Mouse (Mus musculus) brown adipose tissue, adult 24 weeks (tissue): ENCODE results near the gene Kiss1. TPM values are rescaled to one million over a fixed set of nuclear protein-coding genes. Genes with fewer than 3 reads are reported as not detected.
"Not testable (repeated sequence)": the region's sequence is repeated elsewhere in the genome, so short reads cannot be mapped to it uniquely, and the experiment has no call there.

ENCODE experiments used
- H3K27ac ChIP-seq: fragments of 200-500 bp; replicated peaks from 2 replicates; pipeline ENCODE4 v1.5.1; 2012; ENCODE audit warnings: low read depth, mild to moderate bottlenecking, low read length
- H3K4me1 ChIP-seq: fragments of 200-500 bp; 2 replicates; pipeline ENCODE4 v1.6.1; 2012; ENCODE audit warnings: low read length, mixed read lengths; ENCODE audit not compliant: control insufficient read depth, insufficient read depth, insufficient read length
- H3K4me3 ChIP-seq: fragments of 200-500 bp; 2 replicates; pipeline ENCODE4 v1.5.1; 2012; ENCODE audit warnings: low read depth, mild to moderate bottlenecking, low read length, moderate library complexity; ENCODE audit not compliant: insufficient read depth
- polyA plus RNA-seq: library from polyadenylated mRNA; stranded (reverse); fragments of >200 nt; gene quantifications from 2 replicates; pipeline ENCODE4 v1.2.4, GENCODE M21; 2012; ENCODE audit not compliant: missing spikeins, insufficient read depth, insufficient read length

Kiss1 gene
- polyA plus RNA-seq, 1 experiment = not detected

DNA sequence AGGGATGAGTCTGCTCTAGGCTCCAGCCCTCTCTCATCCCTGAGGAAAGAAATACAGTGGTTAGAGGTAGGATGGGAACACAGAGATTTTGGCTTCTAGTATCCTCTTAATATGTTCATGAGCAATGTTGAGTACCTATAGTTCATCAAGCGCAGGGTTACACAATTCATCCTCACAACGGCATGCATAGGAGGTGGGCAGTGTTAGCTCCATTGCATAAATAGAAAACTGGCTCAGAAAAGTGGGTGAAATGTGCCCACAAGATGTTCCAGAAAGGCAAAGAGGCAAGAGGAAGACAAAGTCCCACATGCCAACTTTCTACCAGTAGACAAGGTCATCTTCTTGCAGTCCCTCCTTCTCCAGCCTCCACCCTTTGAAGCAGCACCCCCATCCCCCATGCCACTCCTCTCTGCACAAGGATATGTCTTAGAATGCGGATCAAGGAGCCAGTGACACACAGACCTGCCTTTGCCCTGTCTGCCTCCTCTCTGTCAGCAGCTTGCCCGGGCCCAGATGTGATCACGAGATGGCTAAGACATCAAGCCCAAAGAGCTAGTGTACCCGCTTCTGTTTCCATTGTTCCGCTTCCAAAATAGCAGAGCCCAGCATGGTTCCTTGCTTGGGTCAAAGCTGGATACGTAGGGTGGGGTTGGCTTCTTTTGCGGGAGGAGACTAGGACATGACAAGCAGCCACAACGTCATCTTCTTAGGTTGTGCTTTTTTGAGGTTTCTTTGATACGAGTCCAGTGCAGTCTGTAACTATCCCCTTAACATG is 11.2 kb downstream of the Kiss1 start:
- H3K27ac ChIP-seq = no peak overlapping the region
- H3K4me3 ChIP-seq = no peak overlapping the region
- no peaks in the 10 kb centered on the region for H3K4me1 ChIP-seq

- H3K4me3 ChIP-seq = no peak overlapping the region
- no peak overlapping the region for H3K27ac ChIP-seq
- H3K4me1 ChIP-seq = no peaks in the 10 kb centered on the region
Measured at GRCm38 (mm10) chr1:133333937-133334336, 12.3 kb downstream of the Kiss1 start.

- not testable (repeated sequence) for H3K4me1 ChIP-seq, H3K27ac ChIP-seq, H3K4me3 ChIP-seq
Measured at GRCm38 (mm10) chr1:133340403-133340802, 18.7 kb downstream of the Kiss1 start.

DNA sequence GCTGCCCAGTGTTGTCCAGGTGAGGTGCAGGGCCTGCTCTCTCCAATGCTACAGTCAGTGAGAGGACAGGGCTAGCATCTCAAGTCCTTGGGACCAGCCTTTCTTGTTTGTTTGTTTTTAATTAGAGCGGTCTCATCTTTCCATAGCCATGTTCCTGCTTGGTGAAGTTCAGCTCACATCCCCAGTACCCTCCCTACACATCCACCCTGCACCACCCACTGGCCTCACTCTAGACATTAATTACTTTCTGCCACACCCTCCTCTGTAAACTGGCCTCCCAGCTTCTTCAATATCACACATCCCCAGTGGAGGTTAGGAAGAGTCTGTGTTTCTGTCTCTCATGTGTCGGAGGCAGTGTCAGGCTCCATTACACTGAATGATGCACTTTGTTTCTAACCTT is 22.7 kb downstream of the Kiss1 start:
- H3K4me1 ChIP-seq = no peaks in the 10 kb centered on the region
- no peak overlapping the region for H3K4me3 ChIP-seq
- no peak overlapping the region for H3K27ac ChIP-seq

DNA sequence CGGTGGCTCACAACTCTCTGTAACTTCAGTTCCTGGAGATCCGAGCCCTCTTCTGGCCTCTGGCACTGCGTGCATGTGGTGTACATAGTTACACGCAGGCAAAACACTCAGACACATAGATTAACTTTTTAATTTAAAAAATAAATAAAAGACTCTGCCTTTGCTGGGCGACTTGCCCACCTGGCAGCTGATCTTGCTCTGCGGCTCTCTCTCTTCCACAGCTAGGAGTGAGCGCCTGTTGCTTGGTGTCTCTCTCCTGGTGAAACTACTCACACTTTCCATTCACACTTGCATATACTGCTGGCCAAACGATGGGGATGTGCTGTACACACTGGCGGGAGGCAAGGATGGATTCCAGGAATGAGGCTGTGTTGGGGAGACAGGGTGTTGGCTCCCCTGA is 24.9 kb downstream of the Kiss1 start:
- Histone ChIP-seq H3K4me3 (no peak overlapping the region), H3K27ac (no peak overlapping the region), H3K4me1 (no peaks in the 10 kb centered on the region)

- H3K27ac ChIP-seq = no peak overlapping the region
- H3K4me1 ChIP-seq = no peaks in the 10 kb centered on the region
- no peak overlapping the region for H3K4me3 ChIP-seq
Measured at GRCm38 (mm10) chr1:133347226-133347625, 25.6 kb downstream of the Kiss1 start.

GRCm38 (mm10) chr1:133347693-133348520 is 26.2 kb downstream of the Kiss1 start:
- no peak overlapping the region for H3K27ac ChIP-seq
- no peak overlapping the region for H3K4me3 ChIP-seq
- no peaks in the 10 kb centered on the region for H3K4me1 ChIP-seq

DNA sequence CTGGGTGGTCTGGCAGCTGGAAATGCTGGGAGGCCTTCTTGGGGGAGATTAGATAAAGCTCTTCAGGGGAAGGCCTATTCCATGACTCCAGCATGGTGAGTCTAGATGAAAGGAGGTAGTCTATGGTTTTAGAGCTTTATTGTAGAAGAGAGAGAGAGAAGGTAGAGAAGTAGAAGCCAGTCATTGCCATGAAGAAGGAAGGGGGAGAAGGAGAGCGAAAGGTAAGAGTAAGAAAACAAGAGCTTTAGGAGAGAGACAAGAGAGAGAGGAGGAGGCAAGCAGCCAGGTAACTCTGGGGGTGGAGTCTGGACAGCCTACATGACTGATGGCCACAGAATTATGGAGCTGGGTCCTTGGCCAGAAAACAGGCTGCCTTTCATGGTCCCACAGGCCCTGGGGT is 28.5 kb downstream of the Kiss1 start, which contains the start of gene Ren1:
Ren1 (plus strand) TSS at position 301 of the 400 bp plus-strand sequence.
- H3K4me1 ChIP-seq = no peaks in the 10 kb centered on the region
- H3K27ac ChIP-seq = no peak within 1 kb of the TSS
- no peak within 1 kb of the TSS for H3K4me3 ChIP-seq

- Histone ChIP-seq H3K4me3 (no peak overlapping the region), H3K27ac (no peak overlapping the region), H3K4me1 (no peaks in the 10 kb centered on the region)
Measured at GRCm38 (mm10) chr1:133351762-133352161, 30.1 kb downstream of the Kiss1 start.

GRCm38 (mm10) chr1:133353371-133353809 is 31.7 kb downstream of the Kiss1 start:
- no peaks in the 10 kb centered on the region for H3K4me1 ChIP-seq
- H3K27ac ChIP-seq = no peak overlapping the region
- no peak overlapping the region for H3K4me3 ChIP-seq

DNA sequence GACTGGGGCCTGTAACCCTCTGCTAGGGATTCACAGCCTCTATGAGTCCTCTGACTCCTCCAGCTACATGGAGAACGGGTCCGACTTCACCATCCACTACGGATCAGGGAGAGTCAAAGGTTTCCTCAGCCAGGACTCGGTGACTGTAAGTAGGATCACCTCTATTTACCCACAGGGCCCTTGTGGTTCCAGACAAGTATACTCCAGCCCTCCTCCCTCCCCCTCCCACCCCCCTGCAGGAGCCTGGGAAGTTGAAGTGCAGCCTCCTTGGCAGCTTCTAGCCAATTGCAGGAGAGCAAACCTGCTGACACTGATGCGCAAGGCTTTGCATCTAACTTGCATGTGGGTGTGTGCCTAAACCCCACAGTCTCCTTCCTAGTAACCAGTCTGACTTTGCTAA is 33.8 kb downstream of the Kiss1 start:
- Histone ChIP-seq H3K4me3 (no peak overlapping the region), H3K4me1 (no peaks in the 10 kb centered on the region), H3K27ac (no peak overlapping the region)

DNA sequence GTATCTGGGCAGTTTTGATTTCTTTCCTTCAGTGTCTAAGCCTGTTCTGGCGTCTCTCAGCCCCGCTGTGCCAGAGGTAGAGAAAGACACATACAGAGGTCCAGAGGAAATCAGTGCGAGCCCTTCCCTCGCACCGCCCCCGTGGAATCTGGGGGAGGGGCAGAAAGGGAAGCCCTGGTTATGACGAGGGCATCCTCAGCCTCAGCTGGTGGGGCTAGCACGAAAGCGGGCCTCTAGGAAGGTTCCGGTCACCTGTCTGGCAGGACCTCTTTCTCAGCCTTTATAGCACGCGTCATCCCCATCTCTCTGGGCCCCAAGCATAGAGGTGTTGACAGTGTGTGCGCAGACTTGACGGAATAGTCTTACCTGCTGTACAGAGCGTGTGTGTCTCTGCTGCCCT is 34.2 kb downstream of the Kiss1 start:
- H3K4me1 ChIP-seq = no peaks in the 10 kb centered on the region
- H3K4me3 ChIP-seq = no peak overlapping the region
- no peak overlapping the region for H3K27ac ChIP-seq

GRCm38 (mm10) chr1:133356330-133356729 is 34.7 kb downstream of the Kiss1 start:
- no peak overlapping the region for H3K4me3 ChIP-seq
- H3K4me1 ChIP-seq = no peaks in the 10 kb centered on the region
- no peak overlapping the region for H3K27ac ChIP-seq

DNA sequence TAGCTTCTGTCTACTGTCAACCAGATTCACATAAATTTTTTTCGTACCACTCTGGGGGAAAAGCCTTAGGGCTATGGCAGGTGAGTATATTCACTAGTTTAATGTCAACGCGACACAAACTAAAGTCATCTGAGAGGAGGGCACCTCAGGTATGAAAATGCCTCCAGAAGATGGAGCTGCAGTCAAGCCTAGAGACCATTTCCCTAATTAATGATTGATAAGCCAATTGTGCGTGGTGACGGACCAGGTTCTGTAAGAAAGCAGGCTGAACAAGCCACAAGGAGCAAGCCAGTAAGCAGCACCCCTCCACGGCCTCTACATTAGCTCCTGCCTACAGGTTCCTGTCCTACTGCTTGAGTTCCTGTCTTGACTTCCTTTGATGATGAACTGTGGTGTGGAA is 39.3 kb downstream of the Kiss1 start:
- Histone ChIP-seq H3K27ac (no peak overlapping the region), H3K4me1 (no peaks in the 10 kb centered on the region), H3K4me3 (no peak overlapping the region)

DNA sequence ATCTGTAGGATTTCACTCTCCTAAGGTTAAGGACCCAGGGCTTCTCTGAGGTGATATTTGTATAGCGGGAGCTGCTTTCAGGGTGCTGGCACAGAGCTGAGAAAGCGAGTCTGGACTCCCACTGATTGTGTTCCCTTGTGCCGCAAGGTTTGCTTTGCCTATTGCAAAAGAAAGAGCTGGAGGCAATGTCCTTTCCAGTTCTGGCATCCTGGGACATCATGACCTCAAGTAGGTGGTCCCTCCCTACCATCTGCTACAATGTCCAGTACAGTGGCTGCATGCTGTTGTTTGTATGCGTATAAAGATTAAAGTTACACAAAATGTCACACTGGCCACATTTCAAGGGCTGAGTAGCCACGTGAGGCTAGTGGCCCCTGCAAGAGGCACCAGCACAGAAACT is 40.4 kb downstream of the Kiss1 start:
- H3K27ac ChIP-seq = no peak overlapping the region
- H3K4me3 ChIP-seq = no peak overlapping the region
- no peaks in the 10 kb centered on the region for H3K4me1 ChIP-seq
